Mouse (Mus musculus) testis, adult 2 months (tissue): ENCODE measurements at regions not wholly inside any gene's neighbourhood (a gene's known extent, or its start where the extent isn't known, plus 50 kb on each side); places are given as distances from the start of the nearest gene placed in this dataset.

Experiments used
- CTCF ChIP-seq: fragments of 200-500 bp; IDR thresholded peaks from 2 replicates; pipeline ENCODE4 v1.5.1; 2012; ENCODE audit warnings: low read depth, mild to moderate bottlenecking, inconsistent platforms, low read length, moderate library complexity; ENCODE audit not compliant: control insufficient read depth, insufficient read depth, insufficient replicate concordance
- POLR2A ChIP-seq: fragments of 200-500 bp; IDR thresholded peaks from 2 replicates; pipeline ENCODE4 v1.6.1; 2012; ENCODE audit warnings: low read depth, mild to moderate bottlenecking, inconsistent platforms, low read length, moderate library complexity; ENCODE audit not compliant: control insufficient read depth

DNA sequence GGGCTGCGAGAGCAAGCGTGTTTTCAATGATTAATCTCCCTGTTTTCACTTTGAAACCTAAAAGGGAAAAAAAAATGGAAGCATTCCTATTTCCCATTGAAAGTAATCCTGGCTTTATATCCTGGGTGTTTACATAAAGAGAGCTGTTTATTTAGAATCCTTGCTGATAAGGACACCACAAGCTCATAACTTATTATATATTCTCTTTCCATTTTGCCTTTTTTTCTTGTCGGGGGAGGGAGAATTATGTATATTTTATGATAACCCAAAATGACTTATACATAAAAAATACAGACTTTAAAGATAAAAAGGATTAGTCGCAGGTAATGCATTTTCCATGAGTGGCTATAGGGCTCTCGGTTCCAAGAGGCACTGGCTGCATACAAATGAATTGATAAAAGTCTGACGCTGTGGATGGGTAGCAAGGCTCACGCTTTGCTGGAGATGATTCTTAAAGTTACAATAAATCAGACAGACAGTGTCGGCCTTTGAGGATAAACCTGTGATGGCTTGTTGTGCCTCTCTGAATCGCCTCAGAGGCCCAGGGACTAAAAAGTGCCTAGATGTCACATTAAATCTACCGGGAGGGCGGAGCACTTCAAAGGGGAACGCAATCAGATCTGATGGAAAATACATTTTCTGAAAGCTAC lies 155.7 kb downstream of the Psat1 start:
- TF ChIP-seq CTCF (no peak), POLR2A (no peak)
